Mouse (Mus musculus) liver, embryonic 15.5 days (tissue): Measurements from ENCODE around the gene Irf2. TPM values are rescaled to one million over a fixed set of nuclear protein-coding genes. Genes with fewer than 3 reads are reported as not detected.
"Not testable (repeated sequence)": the region's sequence is repeated elsewhere in the genome, so short reads cannot be mapped to it uniquely, and the experiment has no call there.

ENCODE experiments used
- ATAC-seq: fragments of 200-750 bp; cut with Nextera tagmentation; 2 replicates; pipeline ENCODE4 v1.8.0; 2017; ENCODE audit warnings: moderate number of reproducible peaks, mild to moderate bottlenecking, moderate library complexity; ENCODE audit not compliant: insufficient read depth
- H3K27ac ChIP-seq: fragments of 300-500 bp; sonication (generic); replicated peaks from 2 replicates; pipeline ENCODE4 v1.5.1; 2015; ENCODE audit warnings: mild to moderate bottlenecking, inconsistent platforms
- H3K27me3 ChIP-seq: fragments of 300-500 bp; sonication (generic); 2 replicates; pipeline ENCODE4 v1.6.1; 2015; ENCODE audit warnings: mild to moderate bottlenecking, inconsistent platforms
- H3K36me3 ChIP-seq: fragments of 300-500 bp; sonication (generic); replicated peaks from 2 replicates; pipeline ENCODE4 v1.6.1; 2015; ENCODE audit warnings: moderate library complexity, mild to moderate bottlenecking, inconsistent platforms
- H3K4me1 ChIP-seq: fragments of 300-500 bp; sonication (generic); replicated peaks from 2 replicates; pipeline ENCODE4 v1.6.1; 2015; ENCODE audit warnings: inconsistent platforms
- H3K4me2 ChIP-seq: fragments of 300-500 bp; sonication (generic); 2 replicates; pipeline ENCODE4 v1.6.1; 2015; ENCODE audit warnings: moderate library complexity, mild to moderate bottlenecking, inconsistent platforms
- H3K4me3 ChIP-seq: fragments of 300-500 bp; sonication (generic); replicated peaks from 2 replicates; pipeline ENCODE4 v1.5.1; 2015; ENCODE audit warnings: mild to moderate bottlenecking, inconsistent platforms
- H3K9ac ChIP-seq: fragments of 300-500 bp; sonication (generic); 2 replicates; pipeline ENCODE4 v1.6.1; 2015; ENCODE audit warnings: moderate library complexity, mild to moderate bottlenecking, inconsistent platforms
- H3K9me3 ChIP-seq: fragments of 300-500 bp; sonication (generic); replicated peaks from 2 replicates; pipeline ENCODE4 v1.6.1; 2016; ENCODE audit warnings: inconsistent platforms
- WGBS: fragments of 180-500 bp; shearing (Covaris S2); methylation state at CpG from one replicate; pipeline ENCODE4 v1.1.7; 2015; ENCODE audit warnings: mixed read lengths; ENCODE audit not compliant: insufficient replicate concordance; 5-methylcytosine and 5-hydroxymethylcytosine counted together
- polyA plus RNA-seq: library from polyadenylated mRNA; unstranded; fragments of >200 nt; fragmentation: Nextera tagmentation; extraction: Ambion mirVana; gene quantifications from 2 replicates; pipeline ENCODE4 v1.2.1, GENCODE M21; 2015

The Irf2 gene
- polyA plus RNA-seq, 1 experiment from 2014 or later: 10.1 TPM

DNA sequence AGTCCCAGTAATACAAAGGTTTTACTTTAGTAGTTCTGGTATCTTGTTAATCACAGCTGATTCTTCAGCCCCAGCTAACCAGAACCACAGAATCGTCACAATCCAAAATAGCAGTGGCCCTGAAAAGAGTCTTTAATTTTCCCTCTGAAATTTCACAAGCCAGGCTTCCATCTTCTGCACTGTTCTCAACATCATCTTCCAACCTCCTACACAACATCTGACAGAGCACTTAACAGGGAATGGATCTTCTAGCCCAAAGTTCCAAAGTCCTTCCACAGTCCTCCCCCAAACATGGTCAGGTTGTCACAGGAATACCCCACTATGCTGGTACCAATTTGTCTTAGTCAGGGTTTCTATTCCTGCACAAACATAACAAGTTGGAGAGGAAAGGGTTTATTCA, 9.9 kb upstream of the Irf2 start:
- not testable (repeated sequence) for H3K9ac ChIP-seq, H3K27me3 ChIP-seq, H3K4me3 ChIP-seq, H3K27ac ChIP-seq, H3K36me3 ChIP-seq, H3K9me3 ChIP-seq, ATAC-seq, H3K4me2 ChIP-seq, H3K4me1 ChIP-seq
- WGBS: 49% methylated on average over 1 of the region's 1 CpGs

DNA sequence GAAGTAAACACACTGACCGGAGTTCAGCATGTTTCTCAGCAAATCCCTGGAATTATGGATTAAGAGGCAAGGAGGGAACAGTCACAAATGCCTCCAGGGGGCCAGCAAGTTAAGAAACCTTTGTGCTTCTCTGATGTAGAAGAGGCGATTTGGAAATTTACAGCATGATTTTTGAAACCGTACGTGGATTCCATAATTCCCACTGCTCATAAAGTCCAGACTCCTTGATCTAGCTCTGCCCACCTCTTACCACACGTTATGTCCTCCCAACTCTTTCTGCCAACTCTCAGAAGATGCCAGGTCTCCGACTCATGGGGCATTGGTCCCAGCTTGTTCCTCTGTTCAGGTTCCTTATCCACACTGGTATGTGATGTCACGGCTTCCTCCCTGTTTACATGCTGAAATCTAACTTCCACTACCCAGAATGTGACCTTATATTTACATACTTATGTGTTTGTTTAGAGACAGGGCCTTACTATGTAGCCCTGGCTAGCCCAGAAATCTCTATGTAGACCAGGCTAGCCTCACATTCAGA, 7.1 kb upstream of the Irf2 start:
- no peak overlapping the region for H3K4me2 ChIP-seq
- no peaks in the 10 kb centered on the region for H3K9me3 ChIP-seq
- peaks cover 9% of the 10 kb centered on the region for H3K4me1 ChIP-seq
- 76% methylated on average over 7 of the region's 7 CpGs for WGBS
- no peaks in the 10 kb centered on the region for H3K36me3 ChIP-seq
- ATAC-seq: no peak
- no peak overlapping the region for H3K27ac ChIP-seq
- H3K27me3 ChIP-seq: no peaks in the 10 kb centered on the region
- H3K4me3 ChIP-seq: no peak overlapping the region
- no peak overlapping the region for H3K9ac ChIP-seq

DNA sequence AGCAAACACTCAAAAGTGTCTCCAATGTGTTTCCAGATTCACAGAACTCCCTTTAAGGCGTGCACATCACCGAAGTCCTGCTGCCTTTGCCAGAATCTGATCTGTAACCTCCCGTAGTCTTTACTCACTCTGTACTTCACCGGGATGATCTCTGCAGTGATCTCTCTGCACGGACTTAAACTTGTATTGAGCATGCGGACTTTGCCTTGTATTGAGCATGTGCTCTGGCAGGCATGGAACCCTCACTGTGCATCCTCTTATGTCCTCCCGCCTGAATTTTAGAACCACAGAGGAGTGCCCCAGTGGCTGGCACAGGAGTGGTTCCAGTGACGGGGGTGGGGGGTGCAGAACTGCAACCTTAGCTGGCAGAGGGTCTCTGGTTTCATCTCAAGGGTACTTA, 5.9 kb upstream of the Irf2 start:
- Histone ChIP-seq H3K9me3 (no peaks in the 10 kb centered on the region), H3K4me2 (no peak overlapping the region), H3K27me3 (no peaks in the 10 kb centered on the region), H3K9ac (no peak overlapping the region), H3K27ac (no peak overlapping the region), H3K4me1 (peaks cover 20% of the 10 kb centered on the region), H3K4me3 (no peak overlapping the region), H3K36me3 (no peaks in the 10 kb centered on the region)
- no peak for ATAC-seq
- WGBS: 69% methylated on average over 8 of the region's 8 CpGs

DNA sequence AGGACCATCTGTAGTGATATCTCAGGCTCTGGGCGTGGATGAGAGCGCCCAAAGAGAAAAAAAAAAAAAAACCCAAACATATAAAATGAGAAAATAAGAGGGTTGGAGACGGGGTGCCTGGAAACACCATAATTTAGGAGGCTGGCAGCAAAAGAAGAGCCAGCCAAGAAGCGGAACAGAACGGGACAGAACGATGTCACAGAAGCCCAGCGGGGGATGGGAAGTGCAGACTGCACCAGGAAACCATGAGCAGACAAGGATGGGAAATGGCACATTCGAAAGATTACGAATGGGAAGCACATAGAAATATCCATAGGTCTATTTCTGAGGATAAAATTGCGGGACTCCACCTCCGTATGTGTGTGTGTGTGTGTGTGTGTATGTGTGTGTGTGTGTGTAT, 4.0 kb upstream of the Irf2 start:
- Histone ChIP-seq H3K4me1 (peaks cover 27% of the 10 kb centered on the region), H3K4me3 (no peak overlapping the region), H3K4me2 (no peak overlapping the region), H3K9ac (no peak overlapping the region), H3K9me3 (no peaks in the 10 kb centered on the region), H3K27me3 (no peaks in the 10 kb centered on the region), H3K27ac (no peak overlapping the region), H3K36me3 (no peaks in the 10 kb centered on the region)
- 64% methylated on average over 11 of the region's 11 CpGs for WGBS
- no peak for ATAC-seq

DNA sequence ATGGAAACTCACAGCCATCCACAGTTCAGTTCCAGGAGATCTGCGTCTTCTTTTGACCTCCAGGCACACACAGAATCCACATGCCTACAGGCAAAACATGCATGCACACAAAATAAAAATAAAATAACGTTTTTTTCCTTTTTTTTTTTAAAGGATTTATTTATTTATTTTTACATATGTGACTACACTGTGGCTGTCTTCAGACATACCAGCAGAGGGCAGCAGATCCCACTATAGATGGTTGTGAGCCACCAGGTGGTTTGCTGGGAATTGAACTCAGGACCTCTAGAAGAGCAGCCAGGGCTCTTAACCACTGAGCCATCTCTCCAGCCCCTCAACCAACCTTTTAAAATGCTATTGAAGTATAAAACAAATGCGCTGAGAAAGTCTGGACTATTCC, 3.3 kb upstream of the Irf2 start:
- Histone ChIP-seq H3K9ac (no peak overlapping the region), H3K4me2 (no peak overlapping the region), H3K4me1 (peaks cover 29% of the 10 kb centered on the region), H3K27me3 (no peaks in the 10 kb centered on the region), H3K9me3 (no peaks in the 10 kb centered on the region), H3K27ac (no peak overlapping the region), H3K4me3 (no peak overlapping the region), H3K36me3 (no peaks in the 10 kb centered on the region)
- 75% methylated on average over 3 of the region's 3 CpGs for WGBS
- no peak for ATAC-seq

DNA sequence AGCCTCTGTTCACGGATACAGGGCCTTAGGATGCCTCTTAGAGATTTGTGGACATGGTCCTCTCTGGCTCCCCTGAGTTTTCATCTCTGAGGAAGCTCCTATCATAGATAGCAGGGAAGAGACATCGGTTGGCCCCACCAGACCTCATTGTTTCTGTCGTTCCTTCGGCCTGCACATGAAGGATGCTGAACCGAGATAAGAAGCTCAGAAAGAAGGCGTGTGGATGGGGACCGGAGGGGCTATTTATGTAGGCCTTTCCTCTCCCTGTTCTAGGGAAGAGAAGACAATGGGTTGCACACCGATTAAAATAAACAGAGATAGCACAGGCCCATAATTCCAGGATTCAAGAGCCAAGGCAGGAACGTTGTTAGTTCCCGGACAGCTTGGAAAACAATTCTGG, 2.1 kb upstream of the Irf2 start:
- no peak for ATAC-seq
- WGBS: 22% methylated on average over 10 of the region's 10 CpGs
- H3K9me3 ChIP-seq: no peaks in the 10 kb centered on the region
- peak overlapping the region; percentile 95 for H3K4me3 ChIP-seq
- peak overlapping the region; percentile 91 for H3K27ac ChIP-seq
- no peaks in the 10 kb centered on the region for H3K27me3 ChIP-seq
- H3K4me2 ChIP-seq: peak overlapping the region; percentile 89
- no peaks in the 10 kb centered on the region for H3K36me3 ChIP-seq
- no peak overlapping the region for H3K9ac ChIP-seq
- H3K4me1 ChIP-seq: peaks cover 40% of the 10 kb centered on the region

DNA sequence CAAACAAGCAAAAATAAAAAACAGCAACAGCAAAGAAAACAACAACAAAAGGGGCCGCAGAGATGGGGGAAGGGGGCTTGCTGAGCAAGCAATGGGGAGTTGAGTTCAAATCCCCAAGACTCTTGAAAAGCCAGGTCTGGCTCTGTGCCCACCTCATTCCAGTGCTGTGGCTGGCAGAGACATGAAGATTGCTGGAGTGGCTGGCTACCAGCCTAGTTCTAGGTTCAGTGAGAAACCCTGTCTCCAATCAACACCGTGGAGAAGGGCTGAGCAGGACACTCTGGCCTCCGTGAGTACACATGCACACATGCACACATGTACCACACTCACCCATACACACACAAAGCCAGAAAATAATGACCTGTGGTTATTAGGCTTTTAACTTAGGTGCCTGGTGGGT, 1.6 kb upstream of the Irf2 start:
- H3K27ac ChIP-seq: peak overlapping the region; percentile 91
- H3K4me1 ChIP-seq: peaks cover 45% of the 10 kb centered on the region
- no peaks in the 10 kb centered on the region for H3K36me3 ChIP-seq
- H3K9ac ChIP-seq: peak overlapping the region; percentile 93; the same call in 1 of the 2 replicates
- H3K9me3 ChIP-seq: no peaks in the 10 kb centered on the region
- ATAC-seq: no peak
- 33% methylated on average over 3 of the region's 3 CpGs for WGBS
- peak overlapping the region; percentile 89 for H3K4me2 ChIP-seq
- no peaks in the 10 kb centered on the region for H3K27me3 ChIP-seq
- H3K4me3 ChIP-seq: peak overlapping the region; percentile 95

DNA sequence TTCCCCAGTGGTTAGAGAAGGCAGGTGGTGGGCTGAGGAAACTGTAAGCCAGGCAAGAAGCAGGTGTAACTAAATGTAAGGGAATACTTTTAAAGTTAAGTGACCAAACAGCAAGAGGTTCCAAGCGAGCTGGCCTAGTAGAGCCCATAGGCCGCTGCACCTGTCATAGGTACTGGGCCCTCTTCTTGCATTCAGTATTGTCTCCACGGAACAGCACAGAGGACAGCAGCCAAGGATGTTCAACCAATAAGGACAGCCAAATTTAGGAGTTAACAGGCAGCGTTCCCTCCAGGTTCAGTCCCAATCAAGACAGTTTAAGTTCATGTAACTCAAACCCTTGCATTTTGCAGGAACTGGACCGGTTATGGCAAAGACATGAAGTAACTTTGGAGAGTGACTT, 931 bp upstream of the Irf2 start:
- H3K9me3 ChIP-seq: no peaks in the 10 kb centered on the region
- no peaks in the 10 kb centered on the region for H3K36me3 ChIP-seq
- peaks cover 47% of the 10 kb centered on the region for H3K4me1 ChIP-seq
- 13% methylated on average over 5 of the region's 5 CpGs for WGBS
- H3K27me3 ChIP-seq: no peaks in the 10 kb centered on the region
- ATAC-seq: no peak
- peak overlapping the region; percentile 95 for H3K4me3 ChIP-seq
- peak overlapping the region; percentile 91 for H3K27ac ChIP-seq
- H3K9ac ChIP-seq: peak overlapping the region; percentile 93
- H3K4me2 ChIP-seq: peak overlapping the region; percentile 89

DNA sequence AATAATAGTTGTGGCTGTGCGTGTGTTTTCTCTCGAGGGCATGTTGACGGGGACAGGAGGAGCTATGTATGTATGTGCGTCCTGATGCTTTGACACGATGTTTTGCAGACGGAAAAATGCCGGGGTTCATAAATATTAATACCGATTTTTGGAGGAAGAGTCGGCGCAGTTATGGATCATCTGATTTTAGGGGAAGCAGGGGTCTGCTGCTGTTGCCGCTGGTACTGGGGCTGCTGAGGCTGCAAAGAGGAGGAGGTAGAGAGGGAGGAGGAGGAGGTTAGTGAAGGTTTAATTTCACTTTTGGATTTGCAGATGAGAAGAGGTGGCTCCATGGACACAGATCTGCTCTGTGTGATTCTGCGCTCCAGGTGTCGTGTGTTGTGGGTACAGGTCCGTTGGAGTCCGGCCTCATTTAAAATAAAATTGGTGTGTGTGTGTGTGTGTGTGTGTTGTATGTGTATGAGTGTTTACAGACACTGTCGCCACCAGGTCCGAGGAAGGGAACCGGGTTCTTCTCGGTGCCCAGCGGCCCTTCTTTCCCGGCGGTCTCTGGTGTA, 502 bp downstream of the Irf2 start:
- Histone ChIP-seq H3K27ac (peak overlapping the region; percentile 91), H3K4me1 (peaks cover 53% of the 10 kb centered on the region), H3K4me2 (peak overlapping the region; percentile 89), H3K9ac (peak overlapping the region; percentile 93), H3K9me3 (no peaks in the 10 kb centered on the region), H3K4me3 (peak overlapping the region; percentile 95), H3K36me3 (no peaks in the 10 kb centered on the region), H3K27me3 (no peaks in the 10 kb centered on the region)
- peak; percentile 8; the same call in 1 of the 2 replicates for ATAC-seq
- 0% methylated on average over 22 of the region's 22 CpGs for WGBS

DNA sequence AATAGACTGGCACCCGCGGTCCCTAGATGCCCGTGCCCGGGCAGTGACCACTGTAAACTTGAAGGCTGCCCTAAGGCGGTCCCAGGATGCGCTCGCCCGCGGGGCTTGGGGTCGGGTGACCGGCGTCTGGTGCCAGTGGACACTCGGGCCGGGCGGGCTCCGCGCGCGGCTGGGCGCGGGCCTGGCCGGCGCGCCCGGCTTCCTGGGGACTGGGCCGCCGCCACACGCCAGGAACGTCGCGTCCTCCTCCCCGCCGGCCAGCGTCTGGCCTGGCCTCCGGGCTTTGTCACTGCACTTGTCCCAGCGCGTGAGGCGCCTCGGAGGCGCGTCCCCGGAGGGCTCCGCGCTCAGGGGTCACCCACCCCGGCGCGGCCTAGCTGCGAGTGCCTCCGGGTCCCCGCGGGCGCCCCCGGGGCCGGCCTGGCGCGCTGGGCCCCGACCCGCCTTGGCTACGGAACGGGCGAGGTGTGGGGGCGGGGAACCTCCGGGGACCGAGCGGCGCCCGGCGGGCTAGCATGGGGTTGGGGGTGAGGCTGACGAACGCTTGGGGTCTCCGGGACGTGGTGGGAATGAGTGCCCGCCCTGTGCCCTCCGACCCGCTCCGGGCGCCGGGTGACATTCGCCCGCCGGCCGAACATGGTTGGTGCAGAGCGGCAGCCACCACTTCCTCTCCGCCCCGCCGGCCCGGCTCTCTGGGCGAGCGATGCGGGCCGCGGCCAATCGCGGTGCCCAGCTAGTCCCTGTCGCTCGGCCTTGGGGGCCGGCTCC, 1.2 kb downstream of the Irf2 start:
- Histone ChIP-seq H3K4me3 (peak overlapping the region; percentile 95), H3K27ac (peak overlapping the region; percentile 91), H3K27me3 (no peaks in the 10 kb centered on the region), H3K9ac (peak overlapping the region; percentile 93), H3K4me1 (peaks cover 53% of the 10 kb centered on the region), H3K9me3 (no peaks in the 10 kb centered on the region), H3K4me2 (peak overlapping the region; percentile 89), H3K36me3 (no peaks in the 10 kb centered on the region)
- peak; percentile 69 for ATAC-seq
- WGBS: under 1% methylated on average over 95 of the region's 97 CpGs

DNA sequence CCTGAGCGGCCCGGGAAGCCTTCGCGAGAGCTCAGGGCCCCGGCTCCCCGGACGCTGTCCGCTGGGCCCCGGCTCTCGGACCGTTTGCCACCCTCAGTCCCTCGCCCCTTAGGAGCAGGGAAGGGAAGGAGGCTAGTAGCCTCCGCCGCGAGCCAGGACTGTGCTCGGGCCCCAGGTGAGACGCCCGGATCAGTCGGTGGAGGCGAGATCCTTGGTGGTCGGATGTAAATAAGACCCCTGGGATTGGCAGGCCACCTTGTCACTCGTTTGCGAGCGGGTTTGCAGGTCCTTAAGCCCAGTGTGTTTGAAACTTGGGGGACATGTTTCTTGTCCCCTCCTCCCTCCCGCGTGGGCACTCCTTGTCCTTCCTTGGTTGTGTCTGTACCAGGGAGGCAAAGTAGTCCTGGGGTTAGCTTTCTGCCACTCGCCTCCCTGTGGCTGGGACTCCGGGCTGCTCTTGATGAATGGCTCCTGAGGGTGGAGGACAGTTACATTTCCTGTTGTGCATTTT, 1.8 kb downstream of the Irf2 start:
- Histone ChIP-seq H3K9me3 (no peaks in the 10 kb centered on the region), H3K27me3 (no peaks in the 10 kb centered on the region), H3K9ac (peak overlapping the region; percentile 93), H3K4me3 (peak overlapping the region; percentile 95), H3K4me1 (peaks cover 53% of the 10 kb centered on the region), H3K27ac (peak overlapping the region; percentile 91), H3K36me3 (no peaks in the 10 kb centered on the region), H3K4me2 (peak overlapping the region; percentile 89)
- under 1% methylated on average over 28 of the region's 28 CpGs for WGBS
- ATAC-seq: no peak
